Mouse (Mus musculus) thymus, adult 18-20 months (tissue): Measurements from ENCODE around the gene Sbf1.

ENCODE experiments used
- DNase-seq, 2 experiments: peaks; one replicate each; pipeline ENCODE4 v3.0.0; 2022; ENCODE audit warnings: mixed read lengths in 2 of 2

The Sbf1 gene

DNA sequence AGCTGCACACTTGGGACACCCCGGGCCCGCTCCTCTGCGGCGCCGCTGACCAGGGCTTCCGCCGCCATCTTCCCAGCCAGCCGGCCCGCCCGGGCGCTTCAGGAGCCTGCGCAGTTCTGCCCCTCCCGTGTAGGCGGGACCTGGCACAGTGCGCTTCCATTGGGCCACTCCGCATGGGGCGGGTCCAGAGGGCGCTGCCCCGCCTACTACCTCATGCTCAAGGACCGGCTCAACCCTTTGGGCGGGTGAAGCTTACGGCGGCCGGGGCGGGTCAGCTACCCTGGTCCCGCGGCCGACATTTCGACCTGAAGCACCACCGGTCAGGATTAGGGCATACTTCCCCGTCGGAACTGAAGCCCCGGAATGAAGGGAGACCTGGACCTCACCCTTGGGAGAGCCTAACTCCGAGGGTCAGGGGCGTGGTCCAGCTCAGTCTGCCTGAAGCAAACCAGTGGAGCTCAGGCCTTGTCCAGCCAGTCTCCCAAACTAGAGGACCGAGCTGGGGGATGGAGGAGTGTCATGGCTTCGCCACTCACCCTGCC, at the start of gene Sbf1:
Gene Sbf1 (minus strand): TSS at position 122 of the 542 bp plus-strand sequence.
- DNase-seq = peak; percentile 95 to 96

DNA sequence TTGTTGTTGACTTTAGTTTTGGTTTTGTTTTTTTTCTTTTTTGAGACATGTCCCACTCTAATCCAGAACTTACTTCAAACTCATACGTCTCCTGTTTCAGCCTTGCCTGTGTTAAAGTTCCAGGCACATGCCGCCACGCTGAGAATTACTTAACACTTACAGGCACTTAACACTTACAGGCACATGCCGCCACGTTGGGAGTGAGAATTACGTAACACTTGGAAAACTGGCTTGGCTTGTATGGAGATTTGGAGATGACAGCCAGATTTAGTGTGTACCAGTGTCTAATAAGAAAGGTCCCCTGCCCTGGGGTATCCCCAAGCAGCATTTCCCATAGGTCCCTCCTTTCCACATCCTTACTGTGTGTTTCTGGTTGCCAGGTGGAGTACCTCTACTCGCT, 47.9 kb upstream of the Sbf1 start:
- no peak for DNase-seq

DNA sequence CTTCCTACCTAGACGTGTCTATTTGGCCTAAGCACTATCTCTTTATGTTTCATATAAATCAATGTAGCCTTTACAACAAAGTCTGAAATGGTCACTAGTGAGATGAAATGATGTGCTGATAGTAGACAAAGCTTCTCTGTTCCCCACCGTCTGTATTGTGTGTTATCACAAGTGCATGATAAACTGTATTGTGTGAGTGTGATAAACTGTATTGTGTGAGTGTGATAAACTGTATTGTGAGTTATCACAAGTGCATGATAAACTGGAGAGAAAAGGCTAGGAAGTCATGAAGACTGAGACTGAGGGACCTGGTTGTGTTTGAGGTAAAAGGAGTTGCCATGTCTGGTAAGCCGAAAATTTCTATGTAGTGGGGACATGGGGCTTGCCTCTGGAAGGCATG, 43.7 kb upstream of the Sbf1 start:
- no peak for DNase-seq

DNA sequence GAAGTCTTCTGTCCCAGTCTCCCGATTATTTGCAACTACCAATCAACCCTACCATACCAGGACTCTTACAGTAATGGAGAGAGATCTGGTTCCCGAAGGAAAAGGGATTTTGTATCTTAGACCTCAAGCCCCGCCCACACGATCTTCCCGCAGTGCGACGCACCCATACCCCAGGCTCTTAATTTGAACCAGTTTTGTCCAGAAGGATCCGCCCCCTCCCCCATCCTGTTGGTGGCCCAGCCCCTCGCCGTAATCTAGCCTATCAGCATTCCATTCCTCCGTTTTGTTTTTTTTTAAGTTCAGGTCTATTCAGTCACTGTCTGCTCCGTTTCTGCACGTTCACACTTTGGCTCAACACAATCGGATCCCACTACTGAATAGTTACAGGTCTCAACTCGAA, 41.3 kb upstream of the Sbf1 start:
- peak; percentile 48 to 75 for DNase-seq

DNA sequence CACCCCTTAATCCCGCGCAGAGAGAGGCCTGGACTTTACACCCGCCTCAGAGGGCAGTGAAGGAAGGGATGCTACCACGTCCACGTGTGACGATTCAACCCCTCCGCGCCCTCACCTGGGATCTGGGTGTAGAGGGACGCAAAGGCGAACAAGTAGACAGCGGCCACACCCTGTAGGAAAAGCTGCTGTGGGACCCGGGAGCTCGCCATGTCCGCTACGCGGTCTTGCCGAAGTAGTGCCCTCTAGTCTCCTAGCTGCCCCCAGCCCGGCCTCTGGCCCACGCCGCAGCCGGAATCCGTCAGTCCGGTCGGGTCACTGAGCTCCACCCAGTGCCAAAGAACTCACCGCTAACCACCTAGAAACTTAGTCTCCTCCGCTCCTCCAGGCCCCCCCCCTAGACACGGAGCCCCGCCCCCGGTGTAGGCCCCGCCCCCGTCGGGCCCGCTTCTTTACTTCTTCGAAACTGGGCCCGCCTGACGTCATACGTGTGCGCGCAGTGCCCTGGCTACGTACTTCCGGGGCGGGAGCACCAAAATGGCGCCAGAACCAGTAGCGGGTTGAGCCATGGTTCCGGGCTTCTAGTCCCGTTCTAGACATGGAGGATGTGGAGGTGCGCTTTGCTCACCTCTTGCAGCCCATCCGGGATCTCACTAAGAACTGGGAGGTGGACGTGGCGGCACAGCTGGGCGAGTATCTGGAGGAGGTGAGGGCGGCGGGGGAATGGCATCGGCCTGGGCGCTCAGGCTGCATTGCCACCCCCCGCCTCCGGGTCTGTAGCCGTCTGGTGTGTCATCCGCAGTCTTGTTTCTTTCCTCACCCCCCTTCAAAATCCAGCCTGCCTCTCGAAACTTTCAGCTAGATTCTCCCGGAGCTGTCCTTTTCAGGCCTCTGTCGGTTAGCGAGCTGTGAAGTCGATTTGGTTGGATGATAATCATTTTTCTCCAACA, 40.4 kb upstream of the Sbf1 start, which contains the start of the genes Lmf2 and Ncaph2:
Gene Lmf2 (minus strand): TSS at position 419 of the 947 bp plus-strand sequence.
Gene Ncaph2 (plus strand): TSS at position 479 of the 947 bp plus-strand sequence.
- DNase-seq = peak; percentile 89 to 90

DNA sequence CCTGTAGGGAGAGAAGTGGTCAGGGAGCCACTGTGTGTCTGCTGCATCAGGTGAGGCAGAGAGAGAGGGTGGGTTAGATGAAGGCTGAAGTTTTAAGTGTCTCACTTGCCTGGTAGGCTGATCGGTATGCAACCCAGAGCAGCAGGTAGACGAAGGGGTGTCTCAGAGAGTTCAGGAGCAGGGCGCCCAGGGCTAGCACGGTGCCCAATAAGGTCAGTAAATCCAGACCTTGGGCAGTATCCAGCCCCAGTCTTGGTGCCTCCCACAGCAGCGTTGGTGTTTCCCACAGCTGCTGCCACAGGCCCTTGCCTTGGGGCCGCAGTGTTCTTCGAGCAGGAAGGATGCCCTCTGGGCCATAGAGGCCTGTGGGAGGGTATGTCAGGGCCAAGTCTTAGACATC, 39.3 kb upstream of the Sbf1 start:
- DNase-seq = no peak

DNA sequence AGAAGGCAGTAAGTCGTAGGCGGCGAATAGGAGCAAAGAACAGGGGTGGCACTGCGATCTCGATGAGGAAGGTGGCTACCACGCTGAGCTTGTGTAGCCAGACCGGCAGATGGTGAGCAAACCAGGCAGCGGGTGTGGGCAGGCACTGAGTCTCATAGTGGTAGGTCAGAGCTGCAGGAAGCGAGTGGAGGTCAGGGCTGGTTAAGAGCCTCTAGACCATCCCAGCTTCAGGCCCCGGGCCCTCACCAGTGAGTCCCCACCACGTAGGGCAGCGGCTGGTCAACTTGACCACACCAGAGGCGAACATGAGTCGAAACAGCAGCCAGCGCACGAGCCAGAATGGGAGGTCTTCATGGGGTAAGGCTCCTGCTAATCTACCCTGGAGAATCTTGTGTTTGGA, 38.7 kb upstream of the Sbf1 start:
- DNase-seq = no peak

DNA sequence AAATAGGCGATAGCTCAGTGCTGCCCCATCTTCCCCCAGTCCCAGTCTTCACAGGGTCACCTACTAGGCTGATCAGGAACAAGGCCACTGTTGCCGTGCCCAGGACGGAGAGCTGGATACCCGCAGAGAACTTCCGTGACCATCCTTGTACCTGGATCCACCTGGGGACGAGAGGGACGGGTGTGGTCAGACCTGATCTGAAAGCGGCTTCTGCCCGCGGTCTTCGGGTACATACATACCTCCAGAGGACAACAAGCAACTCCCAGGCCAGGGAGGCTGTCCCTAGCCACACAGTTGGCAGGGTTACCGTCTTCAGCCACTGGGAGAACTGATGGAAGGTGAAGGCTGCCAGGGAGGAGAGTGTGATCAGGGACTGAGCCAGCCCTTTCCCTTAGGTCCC, 37.7 kb upstream of the Sbf1 start:
- no peak for DNase-seq

DNA sequence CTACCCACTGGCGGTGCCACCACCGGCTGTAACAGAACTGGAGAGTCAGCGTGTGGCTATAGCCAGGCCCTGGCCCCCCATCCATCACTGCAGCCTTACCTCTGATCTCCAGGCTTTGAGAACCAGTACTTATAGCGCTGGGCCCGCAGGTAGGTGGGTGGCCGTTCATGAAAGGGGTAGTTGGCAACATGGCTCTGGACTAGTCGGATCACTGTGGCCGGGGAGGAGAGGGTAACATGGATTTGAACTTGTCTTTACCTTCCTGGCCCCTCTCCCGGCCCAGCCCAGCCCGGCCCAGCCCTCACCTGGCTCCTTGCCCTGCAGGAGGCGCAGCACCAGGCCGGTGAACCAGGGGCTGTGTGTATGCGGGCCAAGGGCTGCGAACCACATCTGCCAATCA, 36.9 kb upstream of the Sbf1 start:
- DNase-seq = no peak

DNA sequence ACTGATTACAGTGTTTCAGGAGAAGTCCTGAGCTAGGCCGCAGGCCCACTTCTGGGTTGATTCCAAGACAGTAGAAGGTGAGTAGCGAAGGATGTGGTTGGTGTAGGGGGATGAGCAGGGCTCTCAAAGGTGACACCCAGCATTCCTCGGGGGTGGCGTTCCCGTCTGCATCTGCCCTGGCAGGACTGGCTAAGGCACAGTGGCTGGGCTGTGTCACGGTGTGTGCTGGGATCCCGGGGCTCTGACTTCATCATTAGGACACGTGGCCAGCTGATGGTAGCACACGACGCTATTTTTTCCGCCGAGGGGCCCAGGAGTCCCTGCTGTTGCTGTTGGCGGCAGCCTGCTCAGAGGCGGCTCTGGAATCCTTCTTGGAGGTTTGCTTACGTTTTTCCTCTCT, 36.2 kb upstream of the Sbf1 start:
- no peak for DNase-seq

DNA sequence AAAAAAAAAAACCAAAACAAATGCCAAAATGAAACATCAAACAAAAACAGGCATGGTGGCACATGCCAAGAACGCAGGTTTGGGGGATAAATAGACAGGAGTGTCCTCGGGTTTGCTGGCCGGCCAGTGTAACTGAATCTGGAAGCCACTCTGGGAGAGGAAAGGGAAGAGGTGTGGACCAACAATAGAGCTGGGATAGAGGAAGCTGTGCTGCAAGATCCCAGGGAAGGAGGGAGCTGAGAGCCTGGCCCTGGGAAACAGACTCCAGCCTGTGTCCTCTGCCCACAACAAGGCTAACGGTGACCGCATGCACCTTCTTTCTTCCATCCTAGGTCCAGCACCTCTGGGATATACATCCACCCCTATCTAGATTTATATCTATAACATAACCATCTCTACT, 35.3 kb upstream of the Sbf1 start:
- no peak for DNase-seq

DNA sequence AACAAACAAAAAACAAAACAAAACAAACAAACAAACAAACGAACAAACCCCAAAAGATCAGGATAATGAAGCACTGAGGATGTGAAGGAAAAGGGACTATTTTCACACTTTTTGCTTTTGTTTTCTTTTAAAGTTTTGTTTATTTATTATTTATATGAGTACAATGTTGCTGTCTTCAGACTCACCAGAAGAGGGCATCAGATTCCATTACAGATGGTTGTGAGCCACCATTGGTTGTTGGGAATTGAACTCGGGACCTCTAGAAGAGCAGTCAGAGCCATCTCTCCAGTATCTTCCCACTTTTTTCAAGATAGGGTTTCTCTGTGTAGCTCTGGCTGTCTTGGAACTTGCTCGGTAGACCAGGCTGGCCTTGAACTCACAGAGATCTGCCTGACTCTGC, 28.2 kb upstream of the Sbf1 start:
- DNase-seq = no peak

DNA sequence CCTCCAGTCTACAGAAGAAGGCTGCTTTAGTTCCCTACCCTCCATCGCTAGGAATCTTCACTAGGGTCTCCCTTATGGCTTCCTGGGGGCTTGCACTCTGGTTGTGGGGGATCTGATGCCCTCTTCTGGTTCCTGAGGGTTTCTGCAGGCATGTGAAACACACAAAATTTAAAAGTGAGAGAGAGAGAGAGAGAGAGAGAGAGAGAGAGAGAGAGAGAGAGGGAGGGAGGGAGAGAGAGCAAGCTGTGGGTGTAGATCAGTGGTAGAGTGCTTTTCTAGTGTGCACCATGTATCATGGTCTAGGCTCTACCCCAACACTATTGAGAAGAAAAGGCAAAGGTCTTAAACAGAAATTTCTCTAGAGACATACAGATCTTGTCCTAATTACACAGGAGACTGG, 26.6 kb upstream of the Sbf1 start:
- no peak for DNase-seq

DNA sequence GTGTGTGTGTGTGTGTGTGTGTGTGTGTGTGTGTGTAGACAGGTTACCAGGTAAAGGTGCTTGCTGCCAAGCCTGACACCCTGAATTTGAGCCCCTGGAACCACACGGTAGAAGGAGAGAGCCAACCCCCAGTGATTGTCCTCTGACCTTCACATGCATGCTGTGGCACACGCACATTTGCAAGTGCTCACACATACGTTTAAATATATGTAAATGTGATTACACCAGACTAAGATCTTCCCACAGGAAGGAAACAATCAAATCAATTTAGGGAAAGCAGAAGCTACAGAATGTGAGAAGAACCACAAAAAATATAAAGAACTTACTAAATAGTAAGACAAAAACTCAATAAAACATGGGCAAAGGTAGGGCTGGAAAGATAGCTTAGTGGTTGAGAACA, 25.0 kb upstream of the Sbf1 start:
- no peak for DNase-seq

DNA sequence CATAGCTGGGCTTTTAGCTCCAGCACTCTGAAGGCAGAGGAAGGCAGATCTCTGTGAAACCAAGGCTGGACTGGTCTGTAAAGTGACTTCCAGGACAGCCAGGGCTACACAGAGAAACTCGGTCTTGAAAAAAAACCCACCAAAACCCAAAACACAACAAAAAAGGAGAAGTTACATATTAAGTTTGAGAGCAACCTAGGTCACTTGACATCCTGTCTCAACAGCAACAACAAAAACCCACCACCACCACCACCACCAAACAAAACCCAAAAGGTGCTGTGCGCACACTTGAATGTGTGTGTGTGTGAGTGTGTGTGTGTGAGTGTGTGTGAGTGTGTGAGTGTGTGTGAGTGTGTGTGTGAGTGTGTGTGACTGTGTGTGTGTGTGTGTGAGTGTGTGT, 24.6 kb upstream of the Sbf1 start:
- no peak for DNase-seq

DNA sequence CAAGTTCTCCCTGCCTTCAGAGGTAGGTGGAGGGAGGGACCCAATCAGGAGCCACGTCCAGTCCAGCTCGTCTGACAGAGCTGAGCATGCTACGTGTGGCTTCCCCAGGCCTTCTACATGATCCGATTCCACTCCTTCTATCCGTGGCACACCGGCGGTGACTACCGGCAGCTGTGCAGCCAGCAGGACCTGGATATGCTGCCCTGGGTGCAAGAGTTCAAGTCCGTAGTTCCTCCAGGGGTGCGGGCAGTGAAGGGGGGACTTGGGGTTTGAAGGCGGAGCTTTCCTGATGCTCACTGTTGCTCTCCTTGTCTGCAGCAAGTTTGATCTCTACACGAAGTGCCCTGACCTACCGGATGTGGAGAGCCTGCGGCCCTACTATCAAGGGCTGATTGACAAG, 21.3 kb upstream of the Sbf1 start:
- no peak for DNase-seq

DNA sequence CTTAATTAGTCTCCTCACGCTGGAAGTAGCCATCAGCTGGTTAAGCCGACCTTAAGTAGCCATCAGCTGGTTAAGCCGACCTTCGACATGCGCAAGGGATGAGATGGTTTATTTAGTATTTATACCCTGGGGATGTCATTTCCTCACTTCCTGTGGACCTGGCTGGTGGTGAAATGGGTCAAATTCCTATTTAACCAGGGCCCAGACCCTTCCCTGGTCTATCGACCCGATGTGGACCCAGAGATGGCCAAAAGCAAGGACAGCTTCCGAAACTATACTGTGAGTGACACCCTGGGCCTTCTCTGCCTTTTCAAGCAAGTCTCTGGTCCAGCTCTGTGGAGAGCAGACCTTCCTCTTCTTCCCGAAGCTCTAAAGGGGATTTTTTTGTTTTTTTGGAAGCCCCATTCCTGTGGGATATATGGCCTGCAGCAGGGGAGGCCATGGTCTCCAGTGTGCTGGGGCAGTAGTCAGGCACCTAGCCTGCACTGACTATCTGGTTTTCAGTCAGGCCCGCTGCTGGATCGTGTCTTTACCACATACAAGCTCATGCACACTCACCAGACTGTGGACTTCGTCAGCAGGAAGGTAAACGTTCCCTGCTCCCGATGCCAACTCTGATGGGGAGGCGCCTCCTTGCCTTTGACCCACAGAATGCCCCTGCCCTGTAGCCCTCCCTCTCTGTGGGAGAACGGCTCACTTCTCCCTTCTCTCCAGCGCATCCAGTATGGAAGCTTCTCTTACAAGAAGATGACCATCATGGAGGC, 19.8 kb upstream of the Sbf1 start:
- no peak for DNase-seq

DNA sequence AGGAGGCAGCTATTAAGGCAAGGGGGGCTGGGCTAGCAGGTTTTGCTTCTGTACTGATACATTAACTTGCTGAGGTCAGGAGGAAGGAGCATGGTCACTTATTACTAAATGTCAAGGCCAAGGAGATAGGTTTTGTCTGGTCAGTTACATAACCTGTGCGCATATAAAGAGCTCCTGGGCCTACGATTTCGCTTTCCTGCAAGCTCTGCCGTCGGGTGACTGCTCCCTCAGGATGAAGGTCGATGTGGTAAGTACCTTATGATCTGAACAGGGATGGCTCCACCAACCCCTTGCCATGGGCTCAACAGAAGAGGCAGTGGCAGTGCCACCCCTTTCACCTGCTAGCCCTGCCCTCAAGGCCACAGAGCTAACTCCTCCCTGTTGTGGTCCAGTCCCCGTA, 19.2 kb upstream of the Sbf1 start, which contains the start of gene Miox:
Gene Miox (plus strand): TSS at position 128 of the 400 bp plus-strand sequence.
- DNase-seq = no peak

DNA sequence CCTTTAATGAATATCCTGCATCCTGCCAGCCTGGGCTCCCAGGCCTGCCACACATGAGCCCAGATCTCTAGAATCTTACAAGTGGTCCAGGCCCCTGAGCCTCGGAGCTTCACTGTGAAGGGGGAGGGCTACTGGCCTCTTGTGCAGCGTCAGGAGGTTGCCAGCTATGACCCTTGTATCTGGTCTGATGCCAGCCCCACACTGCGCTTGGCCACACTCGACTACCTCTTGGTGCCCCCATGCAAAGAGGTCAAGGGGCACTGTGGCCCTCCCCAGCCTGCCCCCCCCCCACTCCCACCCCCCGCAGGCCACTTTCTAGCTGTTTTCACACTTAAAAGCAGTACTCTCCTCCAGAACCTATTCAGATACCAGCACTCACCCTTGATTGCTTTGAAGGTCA, 11.3 kb upstream of the Sbf1 start:
- no peak for DNase-seq

DNA sequence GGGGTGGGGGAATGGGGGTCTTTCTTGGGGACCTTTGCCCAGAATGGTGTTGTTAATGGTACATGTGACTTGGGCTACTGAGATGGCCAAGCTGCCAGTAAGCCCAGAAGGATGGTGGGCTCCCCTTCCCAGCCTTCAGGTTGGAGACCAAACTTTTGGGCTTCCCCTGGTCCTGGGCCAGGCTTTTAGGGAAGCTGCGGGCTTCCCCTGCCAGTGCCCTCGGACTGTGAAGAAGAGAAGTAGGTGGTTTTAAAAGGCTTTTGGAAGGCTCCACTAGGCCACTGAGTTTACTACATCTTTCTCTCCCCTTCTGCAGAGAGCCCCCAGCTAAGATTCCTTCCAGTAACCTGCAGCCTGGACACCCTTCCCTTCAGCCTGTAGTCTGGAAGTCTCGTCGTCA, 8.5 kb upstream of the Sbf1 start:
- DNase-seq = no peak

DNA sequence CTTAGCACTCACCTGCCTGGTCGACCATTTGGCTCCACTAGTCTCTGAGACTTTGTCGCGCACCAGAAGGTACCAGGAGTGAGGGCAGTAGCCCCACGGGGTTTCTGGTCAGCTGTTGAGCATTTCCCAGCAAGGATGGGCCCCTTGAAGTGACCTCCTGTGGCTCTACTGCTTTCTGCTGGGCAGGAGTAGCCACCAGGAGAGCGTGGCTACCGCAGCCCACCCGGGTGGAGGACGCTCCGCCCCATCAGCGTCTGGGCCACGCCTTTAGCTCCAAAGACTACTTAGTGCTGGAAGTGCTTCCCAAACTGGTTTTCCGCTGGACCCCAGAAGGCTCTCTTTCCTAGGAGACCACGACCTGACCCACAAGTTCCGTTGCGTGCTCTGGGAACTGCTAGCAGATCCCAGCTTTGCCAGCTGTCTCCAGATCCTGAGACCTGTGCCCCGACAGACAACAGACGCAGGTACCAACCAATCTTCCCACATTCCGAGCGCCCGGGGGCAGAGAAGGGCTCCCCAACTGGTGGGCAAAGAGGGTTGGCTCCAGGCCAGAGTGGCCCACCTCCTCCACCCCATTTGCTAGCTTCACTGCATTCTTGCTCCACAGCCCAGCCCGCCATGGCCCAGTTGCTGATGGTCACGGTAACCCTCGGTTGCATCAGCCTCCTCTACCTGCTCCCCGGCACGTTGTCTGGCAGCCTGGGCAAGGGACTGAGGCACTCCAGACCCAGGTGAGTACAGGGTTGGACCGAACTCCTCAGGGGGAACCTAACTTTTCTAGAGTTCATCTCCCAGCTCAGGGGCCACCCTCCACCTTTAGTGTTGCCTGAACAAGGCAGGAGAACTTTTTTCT, 7.8 kb upstream of the Sbf1 start, which contains the start of gene Adm2:
Gene Adm2 (plus strand): TSS at position 51 of the 853 bp plus-strand sequence.
- DNase-seq = no peak

DNA sequence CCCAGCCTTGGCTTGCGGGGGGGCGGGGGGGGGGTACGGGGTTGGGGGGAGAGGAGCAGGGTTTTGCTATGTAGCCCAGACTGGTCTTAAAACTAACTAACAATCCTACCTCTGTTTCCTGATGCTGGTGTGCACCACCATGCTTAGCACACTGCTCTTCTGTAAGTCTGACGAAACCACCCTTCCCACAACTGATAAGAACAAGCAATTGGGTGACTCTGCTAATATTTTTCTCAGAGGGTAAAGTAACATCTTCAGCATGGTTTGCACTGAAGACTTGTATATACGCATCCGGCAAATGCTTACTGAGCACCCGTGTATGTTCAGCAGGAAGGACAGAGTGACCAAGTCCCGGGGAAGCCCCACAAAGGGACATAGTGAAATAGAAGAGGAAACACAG, 6.2 kb upstream of the Sbf1 start:
- DNase-seq = no peak
